In the genomic region with DNA sequence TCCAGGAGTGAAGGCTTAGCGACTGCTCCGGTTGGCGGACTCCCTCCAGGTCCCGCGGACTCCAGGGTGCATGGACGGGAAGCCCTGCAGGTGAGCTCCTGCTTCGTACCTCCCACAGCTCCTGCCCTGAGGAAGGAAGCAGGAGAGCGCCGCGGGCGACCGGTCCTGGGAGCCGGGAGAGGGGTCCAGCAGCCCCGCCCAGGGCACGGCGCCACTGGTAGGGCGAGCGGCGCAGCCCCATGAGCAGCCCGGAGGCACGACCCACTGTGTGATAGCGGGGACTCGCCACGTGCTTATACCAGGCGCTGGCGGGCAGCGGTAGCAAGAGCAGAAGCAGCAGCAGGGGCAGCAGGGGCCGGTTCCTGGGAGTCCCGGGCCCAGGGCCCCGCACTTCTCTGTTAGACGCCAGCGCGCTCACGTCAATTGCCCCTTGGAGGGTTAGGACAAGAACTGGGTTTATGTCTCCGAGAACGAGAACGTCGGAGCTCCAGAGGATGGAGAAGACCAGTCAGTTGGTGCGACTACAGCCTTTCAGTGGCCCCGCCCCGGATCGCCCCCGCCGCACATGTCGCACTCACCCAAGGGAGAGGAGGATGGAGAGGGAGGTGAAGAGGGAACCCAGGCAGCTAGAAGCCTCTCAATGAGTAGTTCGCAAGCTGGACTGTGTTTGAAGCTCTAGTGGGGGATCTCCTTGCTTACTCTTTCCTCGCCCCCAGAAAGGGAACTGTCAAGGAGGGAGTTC, we compare ENCODE assay signal across 9 mouse cellular contexts. TPM values are rescaled to one million over a fixed set of nuclear protein-coding genes. Genes with fewer than 3 reads are reported as not detected.
A peak's percentile ranks its signal among the peaks of the same experiment; 100 is the strongest.
DNase-seq lines count a peak whose midpoint lies in the region; ATAC-seq and TF ChIP-seq lines count a peak whose summit lies in the region.
"Had no signal": no experiment of that assay in that cellular context is flagged by ENCODE, and none has a peak within 500 bp of the region (broad histone marks: within the 10 kb centered on the region; RNA-seq: fewer than 3 reads in every experiment).

A gene (minus strand): TSS at position 441 of the 742 bp plus-strand sequence.

- no peaks in the 10 kb centered on the region for H3K9me3 ChIP-seq in heart, embryonic 15.5 days (replicated peaks)
- no peaks in the 10 kb centered on the region for H3K9me3 ChIP-seq in limb, embryonic 14.5 days (ENCODE audit: control insufficient read depth, low read length)

- peak; percentile 44 for DNase-seq in thymus, postnatal 4 days
- no peak for DNase-seq in thymus, adult 18-20 months
- DNase-seq in limb, embryonic 14.5 days (ENCODE audit: low spot score): no peak
- no peak for DNase-seq in layer of hippocampus, postnatal 36 days
- DNase-seq in left cerebral cortex, adult 18-20 months (ENCODE audit: low spot score in 2 of 2): no peak
- DNase-seq in gastrocnemius, postnatal 14 days: no peak

- H3K27ac ChIP-seq in heart, embryonic 15.5 days: no peak within 1 kb of the TSS
- no peak within 1 kb of the TSS for H3K27ac ChIP-seq in limb, embryonic 14.5 days (replicated peaks; ENCODE audit: low read depth, low read length)

- no peak for TF ChIP-seq POLR2A in limb, embryonic 14.5 days (IDR thresholded peaks at IDR 0.05; ENCODE audit: borderline replicate concordance, extremely low read depth, insufficient read depth, insufficient read length)

- H3K27me3 ChIP-seq in heart, embryonic 15.5 days: peaks cover 47% of the 10 kb centered on the region
- peaks cover 23% of the 10 kb centered on the region for H3K27me3 ChIP-seq in limb, embryonic 14.5 days (ENCODE audit: control insufficient read depth, insufficient read depth, low read length)

- H3K4me1 ChIP-seq in heart, embryonic 15.5 days (replicated peaks): peaks cover 16% of the 10 kb centered on the region
- H3K4me1 ChIP-seq in limb, embryonic 14.5 days (ENCODE audit: control insufficient read depth, insufficient read depth, low read length): peaks cover 11% of the 10 kb centered on the region; the same call in 1 of the 2 replicates

- H3K4me3 ChIP-seq in heart, embryonic 15.5 days: peak within 1 kb of the TSS; percentile 45
- H3K4me3 ChIP-seq in limb, embryonic 14.5 days (replicated peaks; ENCODE audit: low read length): peak within 1 kb of the TSS; percentile 43

- intact Hi-C loops in gastrocnemius, postnatal 14 days (cut with DNase I; ENCODE audit: low total_unique reads): no loop called here

- H3K4me2 ChIP-seq in heart, embryonic 15.5 days: peak within 1 kb of the TSS; percentile 79
- H3K4me2 ChIP-seq in limb, embryonic 14.5 days (replicated peaks; ENCODE audit: low read depth, low read length, severe bottlenecking): peak within 1 kb of the TSS; percentile 88

- H3K36me3 ChIP-seq in heart, embryonic 15.5 days: no peaks in the 10 kb centered on the region
- no peaks in the 10 kb centered on the region for H3K36me3 ChIP-seq in limb, embryonic 14.5 days (ENCODE audit: control insufficient read depth, insufficient read depth, low read length)

- H3K9ac ChIP-seq in heart, embryonic 15.5 days: peak within 1 kb of the TSS; percentile 41
- H3K9ac ChIP-seq in limb, embryonic 14.5 days (ENCODE audit: low read depth, low read length, severe bottlenecking): peak within 1 kb of the TSS; percentile 67

- WGBS in heart, embryonic 15.5 days: 2% methylated on average over 47 of the region's 47 CpGs
- 1% methylated on average over 46 of the region's 47 CpGs for WGBS in limb, embryonic 14.5 days

- ATAC-seq in heart, embryonic 15.5 days (replicated peaks; ENCODE audit: insufficient number of reproducible peaks, insufficient read depth, low FRiP score, low read depth): peak; percentile 34; the same call in 1 of the 2 replicates
- ATAC-seq in limb, embryonic 14.5 days (ENCODE audit: low FRiP score, low read depth): no peak
- ATAC-seq in monocyte, adult 5-6 weeks (replicated peaks; ENCODE audit: insufficient number of reproducible peaks, low FRiP score, low TSS enrichment, poor library complexity, severe bottlenecking): peak; percentile 41; the same call in 1 of the 2 replicates

RNA-seq across cellular contexts. Expression of the gene that starts here (rescaled TPM):
- 0.26 TPM in 1 of 2 replicates, not detected in the other for polyA plus RNA-seq in heart, embryonic 15.5 days (2015; fragmentation: Nextera tagmentation; extraction: Ambion mirVana)
- 0.47 and 0.58 TPM in 2 replicates for polyA plus RNA-seq in limb, embryonic 14.5 days (2012; rRNA removed)
- polyA plus RNA-seq in limb, embryonic 14.5 days (2014; fragmentation: Nextera tagmentation; extraction: Ambion mirVana): 0.33 and 0.41 TPM in 2 replicates
- total RNA-seq in monocyte, adult 5-6 weeks (2017): not detected in 3 replicates
- 1 to 10 TPM; 1.7 to 2.9 TPM for total RNA-seq in layer of hippocampus, postnatal 36 days (2021)
- 1 to 10 TPM; 2.1 TPM for total RNA-seq in left cerebral cortex, adult 18-20 months (2021)
- total RNA-seq in gastrocnemius, postnatal 14 days (2021): not detected
- polyA plus RNA-seq: brain, embryonic 14.5 days had no signal

Comparison
In these comparisons a context has a peak if more than half of its experiments do, and no peak if none do; other contexts are left out.
1. Peak in ATAC-seq, H3K4me3 ChIP-seq, H3K9ac ChIP-seq and H3K4me2 ChIP-seq in heart, embryonic 15.5 days; RNA of the gene not detected or under 1 TPM.
2. Peak in ATAC-seq in monocyte, adult 5-6 weeks; RNA of the gene not detected or under 1 TPM.